Mouse (Mus musculus) forebrain, postnatal 0 days (tissue): ENCODE results near the gene Npr3. TPM values are rescaled to one million over a fixed set of nuclear protein-coding genes. Genes with fewer than 3 reads are reported as not detected.

ENCODE experiments used
- ATAC-seq: fragments of 200-750 bp; cut with Nextera tagmentation; 2 replicates; pipeline ENCODE4 v1.8.0; 2017; ENCODE audit warnings: mild to moderate bottlenecking, moderate library complexity
- DNase-seq: peaks from one replicate; pipeline ENCODE4 v3.0.0-alpha.2; 2015
- H3K27ac ChIP-seq: fragments of 300-500 bp; sonication (generic); 2 replicates; pipeline ENCODE4 v1.5.1; 2014; ENCODE audit warnings: low read depth, mild to moderate bottlenecking, antibody characterized with exemption, low read length, moderate library complexity, mixed read lengths
- H3K27me3 ChIP-seq: fragments of 300-500 bp; sonication (generic); 2 replicates; pipeline ENCODE4 v1.6.1; 2014; ENCODE audit warnings: mild to moderate bottlenecking, low read length, mixed read lengths; ENCODE audit not compliant: insufficient read depth
- H3K36me3 ChIP-seq: fragments of 300-500 bp; sonication (generic); 2 replicates; pipeline ENCODE4 v1.6.1; 2014; ENCODE audit warnings: mild to moderate bottlenecking, moderate library complexity; ENCODE audit not compliant: insufficient read depth
- H3K4me1 ChIP-seq: fragments of 300-500 bp; sonication (generic); 2 replicates; pipeline ENCODE4 v1.6.1; 2014; ENCODE audit warnings: antibody characterized with exemption; ENCODE audit not compliant: insufficient read depth
- H3K4me2 ChIP-seq: fragments of 300-500 bp; sonication (generic); 2 replicates; pipeline ENCODE4 v1.6.1; 2014; ENCODE audit warnings: low read depth, mild to moderate bottlenecking, moderate library complexity
- H3K4me3 ChIP-seq: fragments of 300-500 bp; sonication (generic); 2 replicates; pipeline ENCODE4 v1.5.1; 2014; ENCODE audit warnings: low read depth, low read length, mixed read lengths
- H3K9ac ChIP-seq: fragments of 300-500 bp; sonication (generic); 2 replicates; pipeline ENCODE4 v1.6.1; 2014; ENCODE audit warnings: mild to moderate bottlenecking
- H3K9me3 ChIP-seq: fragments of 300-500 bp; sonication (generic); 2 replicates; pipeline ENCODE4 v1.6.1; 2016; ENCODE audit warnings: low read length
- CTCF ChIP-seq: sonication (generic); IDR thresholded peaks from 2 replicates; pipeline ENCODE4 v1.5.1; 2016; ENCODE audit warnings: antibody characterized with exemption, control low read depth, low read depth
- WGBS: fragments of 180-500 bp; shearing (Covaris S2); extraction: QIAGEN DNeasy Blood & Tissue Kit; methylation state at CpG from one replicate; pipeline ENCODE4 v1.1.7; 2014; 5-methylcytosine and 5-hydroxymethylcytosine counted together
- polyA plus RNA-seq: library from polyadenylated mRNA; unstranded; fragments of >200 nt; fragmentation: Nextera tagmentation; extraction: Ambion mirVana; gene quantifications from 2 replicates; pipeline ENCODE4 v1.2.1, GENCODE M21; 2015
- total RNA-seq: library from RNA; depleted of rRNA; stranded (reverse); fragments of >200 nt; gene quantifications from 2 replicates; pipeline ENCODE4 v1.2.3, GENCODE M21; 2014; rRNA removed

Gene Npr3
- total RNA-seq (5.6 and 5.9 TPM in 2 replicates), polyA plus RNA-seq (0.93 and 1.6 TPM in 2 replicates)

- peak; percentile 51 for TF ChIP-seq CTCF
- DNase-seq (peak; percentile 63), ATAC-seq (peak; percentile 4; the same call in 1 of the 2 replicates)
- H3K4me1 ChIP-seq, result peaks cover 14% of the 10 kb centered on the region; the same call in 1 of the 2 replicates
- H3K36me3 ChIP-seq, result no peaks in the 10 kb centered on the region
- peak within 1 kb of the TSS; percentile 97 for H3K4me2 ChIP-seq
- H3K27ac ChIP-seq, result no peak within 1 kb of the TSS
- under 1% methylated on average over 42 of the region's 42 CpGs for WGBS
- H3K9ac ChIP-seq, result peak within 1 kb of the TSS; percentile 31
- no peaks in the 10 kb centered on the region for H3K9me3 ChIP-seq
- H3K27me3 ChIP-seq, result peaks cover 31% of the 10 kb centered on the region
- H3K4me3 ChIP-seq, result peak within 1 kb of the TSS; percentile 50
These were observed at the start of gene Npr3 for GRCm38 (mm10) chr15:11906571-11907531. TSS of gene Npr3 (minus strand) at chr15:11907287.

- H3K27ac ChIP-seq, result no peak overlapping the region
- H3K4me1 ChIP-seq, result no peaks in the 10 kb centered on the region
- no peaks in the 10 kb centered on the region for H3K9me3 ChIP-seq
- H3K27me3 ChIP-seq, result no peaks in the 10 kb centered on the region
- ATAC-seq (no peak), DNase-seq (no peak)
- H3K4me2 ChIP-seq, result no peak overlapping the region
- 90% methylated on average over 7 of the region's 7 CpGs for WGBS
- no peak for TF ChIP-seq CTCF
- H3K36me3 ChIP-seq, result no peaks in the 10 kb centered on the region
- H3K4me3 ChIP-seq, result no peak overlapping the region
- H3K9ac ChIP-seq, result no peak overlapping the region
These were observed 49.0 kb upstream of the Npr3 start for GRCm38 (mm10) chr15:11956129-11956528.

- no peaks in the 10 kb centered on the region for H3K9me3 ChIP-seq
- H3K4me1 ChIP-seq, result no peaks in the 10 kb centered on the region
- 49% methylated on average over 4 of the region's 4 CpGs for WGBS
- no peak overlapping the region for H3K9ac ChIP-seq
- H3K36me3 ChIP-seq, result no peaks in the 10 kb centered on the region
- no peak overlapping the region for H3K27ac ChIP-seq
- TF ChIP-seq CTCF, result no peak
- no peak overlapping the region for H3K4me2 ChIP-seq
- no peaks in the 10 kb centered on the region for H3K27me3 ChIP-seq
- no peak for ATAC-seq
- no peak for DNase-seq
- H3K4me3 ChIP-seq, result no peak overlapping the region
These were observed 47.1 kb upstream of the Npr3 start for GRCm38 (mm10) chr15:11954190-11954589.

- no peaks in the 10 kb centered on the region for H3K4me1 ChIP-seq
- no peak for TF ChIP-seq CTCF
- 86% methylated on average over 3 of the region's 3 CpGs for WGBS
These were observed 45.1 kb upstream of the Npr3 start for GRCm38 (mm10) chr15:11952159-11952558.

GRCm38 (mm10) chr15:11951181-11951580 lies 44.1 kb upstream of the Npr3 start:
- no peaks in the 10 kb centered on the region for H3K27me3 ChIP-seq
- H3K4me1 ChIP-seq, result no peaks in the 10 kb centered on the region
- H3K9ac ChIP-seq, result no peak overlapping the region
- no peak overlapping the region for H3K27ac ChIP-seq
- 98% methylated on average over 7 of the region's 7 CpGs for WGBS
- H3K36me3 ChIP-seq, result no peaks in the 10 kb centered on the region
- no peaks in the 10 kb centered on the region for H3K9me3 ChIP-seq
- no peak for TF ChIP-seq CTCF
- no peak overlapping the region for H3K4me3 ChIP-seq
- ATAC-seq (no peak), DNase-seq (no peak)
- H3K4me2 ChIP-seq, result no peak overlapping the region

More at GRCm38 (mm10) chr15:11952159-11952558, 45.1 kb upstream of the Npr3 start:
- no peaks in the 10 kb centered on the region for H3K36me3 ChIP-seq
- no peaks in the 10 kb centered on the region for H3K9me3 ChIP-seq
- H3K27me3 ChIP-seq, result no peaks in the 10 kb centered on the region
- H3K9ac ChIP-seq, result no peak overlapping the region
- no peak overlapping the region for H3K27ac ChIP-seq
- H3K4me2 ChIP-seq, result no peak overlapping the region
- DNase-seq (no peak), ATAC-seq (no peak)
- H3K4me3 ChIP-seq, result no peak overlapping the region

GRCm38 (mm10) chr15:11950144-11950543 lies 43.1 kb upstream of the Npr3 start:
- DNase-seq (no peak), ATAC-seq (no peak)
- no peak overlapping the region for H3K4me3 ChIP-seq
- H3K27me3 ChIP-seq, result no peaks in the 10 kb centered on the region
- H3K9me3 ChIP-seq, result no peaks in the 10 kb centered on the region
- H3K27ac ChIP-seq, result no peak overlapping the region
- H3K4me2 ChIP-seq, result no peak overlapping the region
- H3K9ac ChIP-seq, result no peak overlapping the region
- TF ChIP-seq CTCF, result no peak
- 93% methylated on average over 10 of the region's 10 CpGs for WGBS
- no peaks in the 10 kb centered on the region for H3K4me1 ChIP-seq
- H3K36me3 ChIP-seq, result no peaks in the 10 kb centered on the region

GRCm38 (mm10) chr15:11949490-11949889 lies 42.4 kb upstream of the Npr3 start:
- no peak for TF ChIP-seq CTCF
- Histone ChIP-seq H3K9ac (no peak overlapping the region), H3K27me3 (no peaks in the 10 kb centered on the region), H3K27ac (no peak overlapping the region), H3K36me3 (no peaks in the 10 kb centered on the region), H3K4me2 (no peak overlapping the region), H3K4me3 (no peak overlapping the region), H3K4me1 (no peaks in the 10 kb centered on the region), H3K9me3 (no peaks in the 10 kb centered on the region)
- no peak for DNase-seq
- 87% methylated on average over 3 of the region's 3 CpGs for WGBS
- ATAC-seq, result no peak
